Mouse (Mus musculus): ENCODE results near the gene Grn. TPM values are rescaled to one million over a fixed set of nuclear protein-coding genes. Genes with fewer than 3 reads are reported as not detected.

Gene Grn
- polyA plus RNA-seq, 1 experiment from 2014 or later: 58.1 TPM

GRCm38 (mm10) chr11:102448327-102448726, 18.2 kb downstream of the Grn start:
- WGBS (ENCODE audit: insufficient replicate concordance): 15% methylated on average over 8 of the region's 8 CpGs
- no peaks in the 10 kb centered on the region for H3K36me3 ChIP-seq
- no peak for ATAC-seq
- H3K27me3 ChIP-seq (replicated peaks): peaks cover 79% of the 10 kb centered on the region
- peaks cover 34% of the 10 kb centered on the region for H3K4me1 ChIP-seq
- no peak overlapping the region for H3K9ac ChIP-seq
- no peak overlapping the region for H3K4me3 ChIP-seq
- no peak overlapping the region for H3K4me2 ChIP-seq
- no peaks in the 10 kb centered on the region for H3K9me3 ChIP-seq (replicated peaks)
- H3K27ac ChIP-seq: no peak overlapping the region

DNA sequence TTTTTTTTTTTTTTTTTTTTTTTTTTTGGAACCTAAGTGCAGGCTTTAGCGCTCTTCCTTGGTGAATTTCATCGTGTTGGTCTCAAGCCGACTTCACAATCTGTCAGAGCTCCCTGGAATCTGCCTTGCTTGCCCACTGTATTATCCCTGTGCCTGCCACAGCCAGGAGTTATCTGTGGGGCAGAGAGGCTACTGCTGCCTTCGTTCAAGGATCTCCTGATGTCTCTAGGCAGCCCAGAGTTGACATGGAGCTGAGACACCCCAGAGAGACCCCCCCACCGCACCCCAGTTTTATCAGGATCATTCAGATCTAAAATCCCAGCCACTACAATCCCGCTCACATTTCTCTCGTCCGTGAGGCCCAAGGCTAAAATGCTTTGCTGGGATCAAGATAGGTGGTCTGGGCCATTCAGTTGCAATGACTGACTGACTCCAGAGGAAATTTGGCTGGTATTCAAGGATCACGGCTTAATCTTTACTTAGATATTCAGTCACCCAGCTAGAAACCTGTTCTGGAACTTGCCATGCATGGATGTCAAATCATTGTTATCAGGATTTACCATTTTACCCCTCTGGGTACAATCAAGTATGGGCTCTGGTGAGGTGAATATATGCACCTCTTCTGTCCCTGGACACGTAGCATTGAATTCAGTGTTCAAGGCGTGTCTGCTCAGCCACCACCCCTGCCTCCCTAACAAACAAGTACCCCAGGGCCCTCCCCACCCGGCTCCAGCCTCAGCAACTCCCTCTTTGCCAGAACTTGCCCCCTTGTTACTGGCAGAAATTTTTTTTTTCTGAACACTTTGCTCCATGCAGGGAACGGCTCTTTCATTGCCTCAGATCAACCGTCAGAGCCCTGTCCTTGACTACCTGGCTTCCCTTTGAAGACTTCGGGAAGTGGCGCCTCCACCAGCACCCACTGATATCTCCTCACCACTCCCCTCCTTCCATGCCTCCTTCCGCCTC, 19.2 kb downstream of the Grn start:
- Histone ChIP-seq H3K27me3 (replicated peaks) (peaks cover 70% of the 10 kb centered on the region), H3K36me3 (no peaks in the 10 kb centered on the region), H3K4me1 (peaks cover 34% of the 10 kb centered on the region), H3K4me3 (no peak overlapping the region), H3K9me3 (replicated peaks) (no peaks in the 10 kb centered on the region), H3K9ac (no peak overlapping the region), H3K4me2 (no peak overlapping the region), H3K27ac (no peak overlapping the region)
- WGBS (ENCODE audit: insufficient replicate concordance): 47% methylated on average over 17 of the region's 17 CpGs
- no peak for ATAC-seq

- H3K9me3 ChIP-seq (replicated peaks): no peaks in the 10 kb centered on the region
- no peak overlapping the region for H3K4me2 ChIP-seq
- no peak for ATAC-seq
- peaks cover 34% of the 10 kb centered on the region for H3K27me3 ChIP-seq (replicated peaks)
- peaks cover 23% of the 10 kb centered on the region for H3K4me1 ChIP-seq
- WGBS (ENCODE audit: insufficient replicate concordance): 32% methylated on average over 10 of the region's 10 CpGs
- H3K36me3 ChIP-seq: no peaks in the 10 kb centered on the region
- H3K27ac ChIP-seq: no peak overlapping the region
- H3K4me3 ChIP-seq: no peak overlapping the region
- H3K9ac ChIP-seq: no peak overlapping the region
Observed at GRCm38 (mm10) chr11:102453131-102453530, 23.0 kb downstream of the Grn start.

- Histone ChIP-seq H3K9me3 (replicated peaks) (no peaks in the 10 kb centered on the region), H3K27me3 (replicated peaks) (peaks cover 8% of the 10 kb centered on the region), H3K27ac (no peak overlapping the region), H3K36me3 (no peaks in the 10 kb centered on the region), H3K4me3 (peak overlapping the region; percentile 55), H3K4me1 (peaks cover 37% of the 10 kb centered on the region), H3K9ac (peak overlapping the region; percentile 49), H3K4me2 (peak overlapping the region; percentile 83)
- peak; percentile 81 for ATAC-seq
- WGBS (ENCODE audit: insufficient replicate concordance): 14% methylated on average over 38 of the region's 40 CpGs
Observed at GRCm38 (mm10) chr11:102455740-102456396, 25.8 kb downstream of the Grn start.

- peak; percentile 72 for ATAC-seq
- Histone ChIP-seq H3K27me3 (replicated peaks) (peaks cover 5% of the 10 kb centered on the region), H3K4me2 (peak overlapping the region; percentile 42), H3K36me3 (no peaks in the 10 kb centered on the region), H3K27ac (peak overlapping the region; percentile 12; the same call in 1 of the 2 replicates), H3K4me3 (no peak overlapping the region), H3K9ac (peak overlapping the region; percentile 36; the same call in 1 of the 2 replicates), H3K9me3 (replicated peaks) (no peaks in the 10 kb centered on the region), H3K4me1 (peaks cover 59% of the 10 kb centered on the region)
- 38% methylated on average over 16 of the region's 16 CpGs for WGBS (ENCODE audit: insufficient replicate concordance)
Observed at GRCm38 (mm10) chr11:102460541-102460940, 30.4 kb downstream of the Grn start.

DNA sequence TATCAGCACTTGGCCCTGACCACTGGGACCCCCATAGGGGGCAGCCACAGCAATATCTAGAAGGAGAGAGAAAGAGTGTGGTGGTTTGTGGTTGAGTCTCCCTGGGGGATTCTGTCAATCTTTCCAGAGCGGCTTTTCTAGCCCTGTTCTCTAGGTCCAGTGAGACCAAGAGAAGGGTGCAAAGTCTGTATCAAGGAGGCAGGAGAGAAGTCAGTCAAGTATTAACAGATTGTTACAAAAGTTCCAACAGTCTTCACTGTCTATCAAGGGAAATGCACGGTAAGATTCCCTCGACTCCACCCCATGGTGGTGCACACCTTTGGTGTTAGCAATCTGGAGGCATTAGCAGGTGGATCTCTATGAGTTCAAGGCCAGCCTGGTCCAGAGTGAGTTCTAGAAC, 31.6 kb downstream of the Grn start:
- WGBS (ENCODE audit: insufficient replicate concordance): 45% methylated on average over 3 of the region's 3 CpGs
- H3K9ac ChIP-seq: peak overlapping the region; percentile 14; the same call in 1 of the 2 replicates
- no peaks in the 10 kb centered on the region; the same call in 1 of the 2 replicates for H3K36me3 ChIP-seq
- H3K4me1 ChIP-seq: peaks cover 59% of the 10 kb centered on the region
- H3K27ac ChIP-seq: no peak overlapping the region
- no peak overlapping the region for H3K4me2 ChIP-seq
- H3K9me3 ChIP-seq (replicated peaks): no peaks in the 10 kb centered on the region
- peaks cover 7% of the 10 kb centered on the region for H3K27me3 ChIP-seq (replicated peaks)
- H3K4me3 ChIP-seq: no peak overlapping the region
- no peak for ATAC-seq

- no peak overlapping the region for H3K27ac ChIP-seq
- H3K4me3 ChIP-seq: no peak overlapping the region
- 0 out of 2 replicates have a peak, but pooled peaks cover 7% of the 10 kb centered on the region for H3K27me3 ChIP-seq (replicated peaks)
- ATAC-seq: no peak
- H3K4me1 ChIP-seq: peaks cover 81% of the 10 kb centered on the region
- no peak overlapping the region for H3K9ac ChIP-seq
- H3K36me3 ChIP-seq: no peaks in the 10 kb centered on the region; the same call in 1 of the 2 replicates
- H3K4me2 ChIP-seq: no peak overlapping the region
- H3K9me3 ChIP-seq (replicated peaks): no peaks in the 10 kb centered on the region
- WGBS (ENCODE audit: insufficient replicate concordance): 94% methylated on average over 6 of the region's 6 CpGs
Observed at GRCm38 (mm10) chr11:102464901-102465300, 34.8 kb downstream of the Grn start.

DNA sequence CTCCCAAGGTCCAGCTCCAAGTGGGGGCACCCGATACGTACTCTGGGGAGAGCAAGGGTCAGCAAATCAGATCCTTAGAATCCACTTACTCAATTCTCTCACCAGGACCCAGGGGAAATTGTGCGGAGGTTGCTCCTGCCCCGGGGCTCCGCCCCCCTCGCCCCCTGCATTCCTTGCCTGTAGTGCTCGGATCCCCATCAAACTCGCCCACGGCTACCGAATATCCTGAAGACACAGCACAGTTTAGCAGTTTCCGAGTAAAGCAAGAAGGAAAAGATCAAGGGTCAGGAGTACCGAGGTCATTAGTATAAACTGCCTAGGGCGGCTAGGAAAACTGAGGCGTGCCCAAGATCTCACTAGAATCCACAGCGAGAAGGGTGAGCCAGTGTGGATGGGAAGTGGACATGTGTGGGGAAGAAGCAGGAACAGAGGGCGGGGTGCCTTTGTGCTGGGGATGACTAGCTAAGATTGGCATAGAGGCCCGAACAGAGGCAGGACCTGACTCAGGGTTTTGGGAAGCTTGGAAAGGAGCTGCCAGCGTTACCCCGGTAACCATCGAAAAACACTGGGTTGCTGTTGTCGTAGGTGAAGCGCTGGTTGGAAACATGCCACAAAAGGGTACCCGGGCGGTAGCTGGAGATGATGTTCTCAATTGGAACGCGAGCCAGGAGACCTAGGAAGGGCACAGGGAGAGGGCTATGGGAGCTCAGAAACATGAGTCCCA, 35.8 kb downstream of the Grn start:
- Histone ChIP-seq H3K9me3 (replicated peaks) (no peaks in the 10 kb centered on the region), H3K27me3 (replicated peaks) (0 out of 2 replicates have a peak, but pooled peaks cover 7% of the 10 kb centered on the region), H3K27ac (no peak overlapping the region), H3K9ac (no peak overlapping the region), H3K4me2 (peak overlapping the region; percentile 97; the same call in 1 of the 2 replicates), H3K36me3 (no peaks in the 10 kb centered on the region; the same call in 1 of the 2 replicates), H3K4me3 (no peak overlapping the region), H3K4me1 (peaks cover 81% of the 10 kb centered on the region)
- 72% methylated on average over 26 of the region's 26 CpGs for WGBS (ENCODE audit: insufficient replicate concordance)
- no peak for ATAC-seq

DNA sequence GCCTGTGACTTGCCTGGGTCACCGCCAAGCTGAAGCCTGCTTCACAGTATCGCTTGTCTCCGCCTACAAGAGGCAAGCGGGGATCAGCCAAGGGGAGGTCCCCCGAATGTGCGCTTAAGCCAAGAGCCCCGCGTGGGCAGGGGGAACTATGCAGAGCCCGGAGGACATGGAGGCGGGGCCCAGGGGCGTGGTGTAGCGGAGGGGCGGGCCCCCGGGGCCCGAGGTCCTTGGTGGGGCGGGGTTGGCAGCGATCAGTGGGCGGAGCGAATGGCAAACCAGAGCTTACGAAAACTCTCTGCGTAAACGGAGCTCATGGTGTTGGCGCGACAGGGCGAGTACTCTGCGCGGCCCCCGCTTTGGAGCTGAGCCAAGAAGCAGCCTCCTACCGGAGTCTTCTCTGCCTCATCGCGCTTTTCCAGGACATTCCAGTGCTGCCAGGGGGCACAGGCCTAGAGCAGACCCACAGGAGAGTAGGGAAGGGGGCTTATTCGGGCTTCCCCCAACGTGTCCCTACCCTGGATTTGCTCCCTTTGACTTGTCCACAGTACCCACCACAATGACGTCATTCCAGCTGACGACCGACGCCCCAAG, 37.0 kb downstream of the Grn start:
- Histone ChIP-seq H3K9me3 (replicated peaks) (no peaks in the 10 kb centered on the region), H3K4me3 (peak overlapping the region; percentile 60), H3K4me1 (peaks cover 74% of the 10 kb centered on the region), H3K4me2 (peak overlapping the region; percentile 97), H3K27ac (peak overlapping the region; percentile 92), H3K27me3 (replicated peaks) (0 out of 2 replicates have a peak, but pooled peaks cover 7% of the 10 kb centered on the region), H3K36me3 (no peaks in the 10 kb centered on the region; the same call in 1 of the 2 replicates), H3K9ac (peak overlapping the region; percentile 75)
- ATAC-seq: peak; percentile 83
- under 1% methylated on average over 37 of the region's 37 CpGs for WGBS (ENCODE audit: insufficient replicate concordance)

DNA sequence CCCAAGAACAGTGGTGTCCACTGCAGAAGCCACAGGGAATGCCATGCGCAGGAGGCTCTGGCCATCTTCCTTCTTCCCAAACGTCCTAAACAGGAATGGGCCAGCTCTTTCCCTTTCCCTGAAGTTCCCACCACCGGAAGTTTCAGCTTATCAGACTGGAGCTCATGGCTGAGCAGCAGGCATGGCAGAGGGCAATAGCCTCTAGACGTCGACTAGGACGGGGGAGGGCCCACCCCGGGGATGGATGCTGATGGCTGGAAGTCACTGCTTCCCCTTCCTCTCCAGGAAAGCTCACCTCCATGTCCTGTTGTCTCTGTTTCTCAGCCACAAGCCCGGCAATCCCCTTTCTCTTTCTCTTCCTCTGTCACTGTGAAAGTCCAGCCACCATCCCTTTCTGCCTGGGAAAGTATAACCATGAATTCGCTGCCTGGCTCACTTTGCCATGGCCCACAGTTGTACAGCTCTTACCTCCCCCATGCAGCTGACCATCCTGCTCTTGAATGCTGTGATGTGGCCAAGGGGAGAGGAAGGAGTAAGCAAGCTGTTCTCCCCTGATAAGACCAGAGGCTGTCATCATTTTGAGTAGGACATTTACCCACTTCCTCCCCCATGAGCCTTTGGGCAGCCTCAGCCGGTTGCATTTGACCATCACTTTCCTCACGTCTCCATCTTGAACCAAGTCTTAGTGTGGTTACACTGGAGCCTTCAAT, 39.7 kb downstream of the Grn start, which contains the start of gene Itga2b:
Gene Itga2b, minus strand, starts transcription at position 475 of the 710 bp plus-strand sequence.
- H3K36me3 ChIP-seq: no peaks in the 10 kb centered on the region; the same call in 1 of the 2 replicates
- H3K27ac ChIP-seq: peak within 1 kb of the TSS; percentile 89
- peaks cover 60% of the 10 kb centered on the region for H3K4me1 ChIP-seq
- H3K4me2 ChIP-seq: peak within 1 kb of the TSS; percentile 97
- peak within 1 kb of the TSS; percentile 75 for H3K9ac ChIP-seq
- 0 out of 2 replicates have a peak, but pooled peaks cover 6% of the 10 kb centered on the region for H3K27me3 ChIP-seq (replicated peaks)
- H3K4me3 ChIP-seq: peak within 1 kb of the TSS; percentile 60
- 7% methylated on average over 11 of the region's 11 CpGs for WGBS (ENCODE audit: insufficient replicate concordance)
- ATAC-seq: peak; percentile 84
- no peaks in the 10 kb centered on the region for H3K9me3 ChIP-seq (replicated peaks)

All from liver, embryonic 12.5 days (tissue).